Mouse (Mus musculus) thymus, adult 2 months (tissue): ENCODE measurements around the gene Irx3.

Experiments
- CTCF ChIP-seq: fragments of 200-500 bp; IDR thresholded peaks from 2 replicates; pipeline ENCODE4 v1.5.1; 2012; ENCODE audit warnings: mild to moderate bottlenecking, control low read depth, low read length, moderate library complexity, borderline replicate concordance; ENCODE audit not compliant: control insufficient read depth, poor library complexity, insufficient read depth; ENCODE audit errors: extremely low read depth
- POLR2A ChIP-seq: fragments of 200-500 bp; IDR thresholded peaks from 2 replicates; pipeline ENCODE4 v1.6.1; 2012; ENCODE audit warnings: mild to moderate bottlenecking, low read length, control low read depth, moderate library complexity; ENCODE audit not compliant: control insufficient read depth, poor library complexity, insufficient read depth; ENCODE audit errors: extremely low read depth

DNA sequence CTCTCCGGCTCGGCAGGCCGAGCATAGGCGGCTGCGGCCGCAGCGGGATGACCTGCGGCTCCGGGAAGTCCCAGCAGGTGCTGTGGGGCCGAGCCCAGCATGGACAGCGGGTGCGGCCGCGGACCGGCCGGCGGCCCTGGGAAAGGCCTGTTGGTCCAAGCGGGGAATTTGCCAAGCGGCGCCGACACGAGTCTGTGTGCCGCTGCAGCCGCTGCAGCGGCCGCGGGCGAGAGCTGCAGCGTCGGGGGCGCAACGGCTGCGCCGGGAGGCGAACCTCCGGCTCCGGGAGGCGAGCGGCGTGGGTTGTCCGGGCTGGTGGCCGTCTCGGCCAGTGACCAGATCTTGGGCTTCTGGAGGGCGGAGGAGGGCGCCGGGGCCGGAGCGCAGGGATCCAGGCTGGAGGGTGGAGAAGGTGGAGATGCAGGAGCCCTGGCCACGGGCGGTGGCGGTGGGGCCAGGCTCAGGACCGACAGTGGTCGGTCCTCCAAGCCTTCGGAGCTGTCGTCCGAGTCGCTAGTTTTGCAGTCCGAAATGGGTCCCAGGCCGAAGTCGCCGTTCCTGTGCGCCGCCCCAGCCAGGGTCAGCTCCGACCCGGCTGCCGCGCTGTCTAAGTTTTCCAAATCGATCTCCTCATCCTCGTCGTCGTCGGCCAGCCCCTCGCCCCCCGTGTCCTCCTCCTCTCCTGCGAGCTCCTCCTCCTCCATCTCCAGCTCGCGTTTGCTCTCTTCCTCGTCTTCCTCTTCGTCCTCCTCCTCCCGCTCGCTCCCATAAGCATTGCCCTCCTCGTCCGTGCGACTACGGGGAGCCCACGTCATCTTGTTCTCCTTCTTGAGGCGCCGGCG is 2.0 kb downstream of the Irx3 start:
- no peak for TF ChIP-seq POLR2A
- no peak for TF ChIP-seq CTCF
